Mouse (Mus musculus): Measurements from ENCODE around the gene Sfn.

Sfn gene

GRCm38 (mm10) chr4:133622161-133622695 is 20.3 kb upstream of the Sfn start:
- in situ Hi-C loops (cut with MboI, MseI) = loop anchor here (10.0 kb wide), 1 partner anchor 503 kb away; the partner anchor contains the start of gene Sh3bgrl3

GRCm38 (mm10) chr4:133620668-133621067 is 18.7 kb upstream of the Sfn start:
- in situ Hi-C loops (cut with MboI, MseI) = loop anchor here (10.0 kb wide), 1 partner anchor 504 kb away; the partner anchor contains the start of gene Sh3bgrl3

GRCm38 (mm10) chr4:133619473-133620136 is 17.6 kb upstream of the Sfn start:
- in situ Hi-C loops (cut with MboI, MseI) = loop anchor here (10.0 kb wide), 1 partner anchor 505 kb away; the partner anchor contains the start of gene Sh3bgrl3

GRCm38 (mm10) chr4:133617936-133618335 is 16.0 kb upstream of the Sfn start:
- in situ Hi-C loops (cut with MboI, MseI) = no loop called here

DNA sequence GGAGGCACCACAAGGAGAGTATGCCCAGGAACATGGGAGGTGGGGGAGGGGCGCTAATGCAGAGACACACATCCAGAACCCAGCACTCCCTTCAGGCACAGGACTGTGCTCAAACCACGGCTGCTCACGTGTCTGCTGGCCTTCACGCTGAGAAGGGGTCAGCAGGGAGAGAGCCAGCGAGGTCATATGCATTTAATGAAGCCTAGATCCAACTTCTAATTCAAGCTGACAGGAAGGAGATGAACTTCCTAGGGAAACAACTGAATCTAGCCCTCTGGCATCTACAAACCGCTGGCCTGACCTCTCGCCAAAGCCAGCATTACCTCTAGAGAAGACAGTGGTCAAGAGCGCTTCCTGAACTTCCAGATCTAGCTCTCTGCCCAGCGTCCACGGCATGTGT is 13.4 kb upstream of the Sfn start:
- in situ Hi-C loops (cut with MboI, MseI) = no loop called here

DNA sequence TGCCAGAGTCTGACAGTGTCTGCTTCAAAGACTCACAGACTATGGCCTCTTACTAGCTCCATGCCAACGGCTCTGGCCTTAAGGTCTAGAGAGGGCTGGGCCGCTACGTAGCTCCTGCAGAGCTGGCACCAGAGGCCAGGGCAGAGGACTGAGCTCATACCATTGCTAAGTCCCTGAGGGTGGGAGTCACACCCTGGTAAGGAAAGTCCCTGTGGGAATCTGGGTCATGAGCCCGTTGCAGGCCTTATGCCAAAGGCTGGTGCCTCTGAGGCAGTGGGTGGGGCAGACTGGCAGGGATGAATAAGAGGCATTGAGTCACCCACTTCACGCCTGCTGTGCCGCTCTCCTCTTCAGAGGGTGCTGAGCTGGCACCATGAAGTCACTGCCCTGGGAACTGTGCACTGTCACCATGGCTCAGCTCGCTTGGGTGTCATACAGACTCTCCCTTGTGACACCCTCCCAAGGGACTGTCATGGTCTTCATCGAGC is 12.3 kb upstream of the Sfn start:
- in situ Hi-C loops (cut with MboI, MseI) = no loop called here

DNA sequence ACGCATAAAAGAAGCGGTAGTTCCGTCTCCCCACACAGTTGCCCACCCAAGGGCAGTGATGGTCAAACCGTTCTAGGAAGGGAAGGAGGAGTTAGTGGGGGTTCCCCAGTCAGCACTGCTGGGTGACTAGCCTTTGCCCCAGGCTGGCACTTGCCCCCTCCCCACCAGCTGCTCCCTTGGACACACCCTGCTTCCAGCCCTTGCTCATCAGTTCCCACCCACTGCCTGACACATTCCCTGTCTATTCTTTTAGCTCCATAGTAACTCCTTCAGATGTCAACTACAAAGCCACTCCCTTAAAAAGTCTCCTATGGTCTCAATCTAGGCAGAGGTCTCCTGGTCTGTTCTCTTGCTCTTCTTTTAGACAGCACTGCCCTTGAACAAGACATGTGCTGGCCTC is 11.9 kb upstream of the Sfn start:
- in situ Hi-C loops (cut with MboI, MseI) = no loop called here

DNA sequence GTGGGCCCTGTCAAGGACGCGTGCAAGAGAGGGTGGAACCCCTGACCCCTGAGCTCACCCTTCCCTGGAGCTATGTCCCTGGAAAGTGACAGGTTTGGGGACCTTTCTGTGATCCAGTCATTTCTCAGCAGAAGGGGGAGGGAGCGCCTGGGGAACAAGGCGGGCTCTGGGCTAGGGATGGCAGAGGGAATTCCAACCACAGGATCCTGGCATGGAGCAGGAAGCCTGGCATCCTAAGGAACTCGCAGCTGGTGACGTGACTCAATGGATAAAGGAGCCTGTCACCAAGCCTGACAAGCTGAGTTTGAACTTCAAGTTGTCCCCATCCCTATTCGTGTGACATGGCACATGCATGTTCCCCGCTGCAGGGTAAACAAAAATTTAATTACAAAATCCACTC is 11.1 kb upstream of the Sfn start:
- in situ Hi-C loops (cut with MboI, MseI) = no loop called here

GRCm38 (mm10) chr4:133612416-133612815 is 10.4 kb upstream of the Sfn start:
- in situ Hi-C loops (cut with MboI, MseI) = no loop called here

GRCm38 (mm10) chr4:133611815-133612214 is 9.8 kb upstream of the Sfn start:
- in situ Hi-C loops (cut with MboI, MseI) = no loop called here

- in situ Hi-C loops (cut with MboI, MseI) = no loop called here
Observed at GRCm38 (mm10) chr4:133609719-133610118, 7.8 kb upstream of the Sfn start.

- in situ Hi-C loops (cut with MboI, MseI) = no loop called here
Observed at GRCm38 (mm10) chr4:133607284-133607683, 5.3 kb upstream of the Sfn start.

DNA sequence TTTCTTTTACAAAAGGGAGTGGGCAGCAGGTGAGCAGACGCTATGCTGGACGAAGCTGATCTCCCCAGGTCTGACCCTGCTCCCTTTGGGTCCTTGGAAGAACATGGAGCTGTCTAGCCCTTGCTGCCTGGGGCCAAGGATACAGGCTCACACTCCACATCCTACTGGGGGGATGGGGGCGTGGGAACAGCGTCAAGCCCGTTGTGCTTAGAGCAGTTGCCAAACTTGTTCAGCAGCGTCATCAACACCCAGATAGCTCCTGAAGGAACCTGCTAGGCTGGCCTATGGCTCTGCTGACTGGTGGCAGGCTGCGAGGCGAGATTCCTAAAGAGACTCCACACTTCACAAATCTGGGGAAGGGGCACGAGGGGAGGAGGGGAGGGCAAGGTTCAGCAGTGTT is 3.4 kb upstream of the Sfn start:
- in situ Hi-C loops (cut with MboI, MseI) = no loop called here

DNA sequence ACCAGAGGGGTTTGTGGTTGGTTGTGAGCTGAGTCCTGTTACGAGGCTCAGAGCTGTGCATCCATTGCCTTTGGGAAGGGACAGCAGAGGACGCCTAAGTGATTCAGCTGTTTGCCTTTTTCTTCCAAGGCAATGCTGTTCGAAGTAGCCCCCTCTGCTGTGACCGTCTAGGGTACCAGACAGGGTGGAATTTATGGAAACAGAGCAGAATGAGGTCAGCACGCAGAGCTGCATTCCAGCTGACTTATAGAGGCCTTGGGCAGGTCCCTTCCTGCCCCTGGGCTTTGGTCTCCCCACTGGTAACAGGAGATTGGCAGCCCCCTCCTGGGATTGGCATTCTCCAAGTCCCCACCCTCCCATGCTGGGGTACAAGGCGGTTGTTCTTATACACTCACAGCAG is 2.9 kb upstream of the Sfn start:
- in situ Hi-C loops (cut with MboI, MseI) = no loop called here

- in situ Hi-C loops (cut with MboI, MseI) = no loop called here
Observed at GRCm38 (mm10) chr4:133604175-133604574, 2.2 kb upstream of the Sfn start.

DNA sequence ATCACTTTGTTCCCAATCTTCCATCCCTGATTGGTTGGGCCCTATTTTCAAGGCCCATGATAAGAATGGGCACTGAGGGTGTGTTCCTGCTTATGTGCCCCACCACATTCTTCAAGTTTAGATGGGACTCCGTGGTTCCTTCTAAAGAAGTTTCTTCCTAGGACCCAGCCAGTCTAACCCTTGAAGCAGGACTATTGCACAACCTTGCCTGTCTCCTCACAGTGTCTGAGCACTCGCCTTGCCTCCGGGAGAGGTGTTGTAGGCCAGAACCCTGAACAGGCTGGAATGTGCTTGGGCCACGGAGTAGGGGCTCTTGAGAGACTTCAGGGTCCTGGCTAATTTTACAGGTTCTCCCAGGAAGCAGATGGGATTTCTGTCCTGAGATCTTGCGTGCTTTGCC is 1.1 kb upstream of the Sfn start:
- in situ Hi-C loops (cut with MboI, MseI) = no loop called here

- in situ Hi-C loops (cut with MboI, MseI) = no loop called here
Observed at GRCm38 (mm10) chr4:133600306-133600705, 1.7 kb downstream of the Sfn start.

DNA sequence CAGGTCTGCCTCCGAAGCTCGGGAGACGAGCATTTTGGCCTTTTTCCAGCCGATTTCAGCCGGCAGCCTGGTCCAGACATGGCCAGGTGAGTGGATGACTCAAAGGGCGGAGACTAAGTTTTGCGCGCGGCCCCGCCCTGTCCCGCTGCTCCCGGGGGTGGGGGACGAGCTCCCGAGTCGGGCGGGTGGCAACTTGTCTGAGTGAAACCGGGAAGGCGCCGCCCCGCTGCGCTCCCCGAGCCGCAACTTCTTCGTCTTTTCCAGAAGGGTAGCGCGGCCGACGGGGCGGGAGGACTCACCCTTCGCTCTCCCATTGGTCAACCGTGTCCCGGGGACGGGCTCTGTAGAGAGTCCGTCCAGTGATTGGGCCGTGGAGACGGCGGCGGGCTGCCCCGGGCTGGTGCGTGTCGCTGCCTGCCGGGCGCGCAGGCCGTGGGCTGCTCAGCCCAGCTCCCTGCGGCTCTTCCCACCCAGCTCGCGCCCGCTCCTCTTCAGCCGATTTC is 2.3 kb downstream of the Sfn start:
- in situ Hi-C loops (cut with MboI, MseI) = loop anchor here (10.0 kb wide), 1 partner anchor 45 kb away; no protein-coding TSS in a partner anchor

DNA sequence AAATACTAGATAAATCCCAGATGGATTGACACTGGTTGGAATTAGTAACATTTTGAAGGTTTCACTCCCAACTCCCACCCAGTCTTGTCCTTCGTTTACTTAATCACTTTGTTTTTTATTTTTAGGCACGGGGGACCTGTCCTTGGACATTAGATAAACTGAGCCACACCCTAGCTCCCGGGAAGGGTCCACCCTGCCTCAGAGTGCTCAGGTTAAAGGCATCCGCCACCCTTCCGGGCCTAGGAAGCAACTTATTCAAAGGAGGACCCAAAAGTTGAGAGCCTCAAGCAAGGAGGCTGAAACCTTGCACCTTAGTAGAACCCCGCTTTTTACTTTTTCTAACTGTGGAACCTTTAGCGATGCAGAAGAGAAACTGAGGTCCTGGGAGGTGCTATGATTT is 2.9 kb downstream of the Sfn start:
- in situ Hi-C loops (cut with MboI, MseI) = loop anchor here (10.0 kb wide), 1 partner anchor 46 kb away; no protein-coding TSS in a partner anchor

DNA sequence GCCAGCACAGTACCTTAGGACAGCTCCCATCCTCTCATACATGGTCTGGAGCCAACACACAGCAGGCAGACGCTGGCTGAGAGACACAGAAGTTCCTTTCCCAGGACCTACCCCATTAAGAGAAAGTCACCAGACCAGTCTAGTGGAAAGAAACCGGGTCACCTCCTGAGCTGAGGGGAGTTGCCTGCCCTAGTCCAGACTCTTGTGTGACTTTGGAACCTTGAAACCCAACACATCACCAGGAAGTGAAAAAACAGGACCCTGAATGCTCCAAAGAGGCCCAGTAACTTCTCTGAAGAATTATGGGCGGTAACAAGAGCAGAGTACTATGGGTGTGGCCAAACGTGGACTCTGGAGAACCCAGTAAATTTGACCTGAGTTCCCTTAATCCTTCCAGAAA is 3.4 kb downstream of the Sfn start:
- in situ Hi-C loops (cut with MboI, MseI) = loop anchor here (10.0 kb wide), 1 partner anchor 46 kb away; no protein-coding TSS in a partner anchor

DNA sequence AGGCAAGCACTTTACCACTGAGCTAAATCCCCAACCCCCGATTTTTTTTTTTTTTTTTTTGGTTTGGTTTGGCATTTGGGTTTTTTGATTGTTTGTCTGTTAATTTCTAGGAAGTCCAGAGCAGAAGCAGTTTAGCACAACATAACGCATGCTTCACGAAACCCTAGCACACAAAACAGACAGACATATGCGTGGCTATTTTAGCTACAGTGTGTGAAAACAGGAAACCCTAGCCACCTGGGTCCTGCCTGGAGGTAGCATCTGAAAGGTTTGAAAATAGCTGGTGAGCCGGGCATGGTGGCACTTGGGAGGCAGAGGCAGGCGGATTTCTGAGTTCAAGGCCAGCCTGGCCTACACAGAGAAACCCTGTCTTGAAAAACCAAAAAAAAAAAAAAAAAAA is 5.9 kb downstream of the Sfn start:
- in situ Hi-C loops (cut with MboI, MseI) = loop anchor here (10.0 kb wide), 1 partner anchor 49 kb away; no protein-coding TSS in a partner anchor

GRCm38 (mm10) chr4:133595538-133595937 is 6.4 kb downstream of the Sfn start:
- in situ Hi-C loops (cut with MboI, MseI) = loop anchor here (10.0 kb wide), 1 partner anchor 49 kb away; no protein-coding TSS in a partner anchor

- in situ Hi-C loops (cut with MboI, MseI) = loop anchor here (5.0 to 10.0 kb wide), 2 partner anchors 52 to 235 kb away; no protein-coding TSS in a partner anchor
Observed at GRCm38 (mm10) chr4:133592570-133592969, 9.4 kb downstream of the Sfn start.

Data from regulatory T cell (primary cell).